Mouse (Mus musculus): ENCODE measurements around the gene Leap2. TPM values are rescaled to one million over a fixed set of nuclear protein-coding genes. Genes with fewer than 3 reads are reported as not detected.

Leap2 gene
- total RNA-seq, 2 experiments from 2014 or later, result not detected

- intact Hi-C loops (cut with DNase I), result no loop called here
- DNase-seq (ENCODE audit: low spot score in 2 of 2), result no peak
Observed at GRCm38 (mm10) chr11:53403638-53404037, 19.3 kb downstream of the Leap2 start.

GRCm38 (mm10) chr11:53393856-53394255 lies 29.1 kb downstream of the Leap2 start:
- intact Hi-C loops (cut with DNase I), result no loop called here

DNA sequence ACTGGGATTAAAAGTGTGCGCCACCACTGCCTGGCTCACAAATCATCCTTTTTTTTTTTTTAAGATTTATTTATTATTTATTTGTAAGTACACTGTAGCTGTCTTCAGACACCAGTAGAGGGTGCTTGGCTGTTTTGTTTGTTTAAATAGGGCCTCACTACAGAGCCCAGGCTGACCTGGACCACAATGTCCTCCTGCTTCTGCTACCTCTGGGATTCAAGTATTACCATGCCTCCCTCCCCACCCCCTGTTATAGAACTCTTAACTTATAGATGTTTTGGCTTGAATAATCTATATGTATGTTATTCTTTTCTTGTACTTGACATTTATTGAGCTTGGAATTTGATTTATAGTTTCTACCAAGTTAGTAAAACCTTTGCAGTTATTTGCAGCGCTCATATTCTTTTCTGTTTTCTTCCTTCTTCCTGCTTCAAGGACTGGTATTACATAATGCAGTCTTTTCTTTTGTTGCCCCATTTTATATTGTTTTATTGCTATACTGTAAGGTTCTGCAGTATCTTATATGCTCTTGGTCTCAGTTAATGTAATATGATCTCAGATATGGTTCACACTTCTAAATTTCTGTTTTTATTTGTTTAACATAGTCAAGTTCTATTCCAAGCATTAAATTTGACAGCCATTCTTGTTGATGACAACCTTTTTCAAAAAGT lies 39.1 kb downstream of the Leap2 start:
- intact Hi-C loops (cut with DNase I), result no loop called here
- no peak for DNase-seq (ENCODE audit: low spot score in 2 of 2)

More at GRCm38 (mm10) chr11:53393856-53394255, 29.1 kb downstream of the Leap2 start:
- DNase-seq (ENCODE audit: low spot score in 2 of 2), result no peak

DNA sequence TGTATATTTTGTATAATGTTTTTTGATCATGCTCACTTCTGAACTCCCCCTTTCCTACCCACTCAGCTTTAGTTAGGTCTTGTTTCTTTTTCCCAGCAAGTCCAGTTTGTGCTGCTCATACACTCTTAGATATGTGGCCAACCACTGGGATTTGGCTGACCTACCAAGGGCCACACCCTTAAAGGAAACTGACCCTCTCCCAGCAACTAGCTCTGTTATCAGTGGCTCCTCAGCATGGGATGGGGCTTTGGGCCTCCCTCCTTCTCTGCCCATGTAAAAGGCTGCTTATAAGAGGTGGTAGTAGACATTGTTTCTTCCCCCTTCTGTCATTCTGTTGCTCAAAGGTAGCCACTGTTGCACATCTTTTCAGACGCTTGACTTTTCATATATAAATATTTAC lies 44.1 kb downstream of the Leap2 start:
- intact Hi-C loops (cut with DNase I), result no loop called here
- no peak for DNase-seq (ENCODE audit: low spot score in 2 of 2)

Small RNA genes lying within 50 kb of the gene (microRNA-seq; reads per million reads assigned to microRNA genes)
- 0 reads per million in 2 experiments for gene Mir6920

Other genes with a start within 250 kb of the Leap2 start
- gene Hspa4, start 122.7 kb downstream of the Leap2 start, total RNA-seq (2021), result 100 to 1,000 TPM; 178 to 182 TPM
- gene Zcchc10, start 98.5 kb downstream of the Leap2 start, total RNA-seq (2021), result 10 to 100 TPM; 13.2 to 15.7 TPM
- 100 to 1,000 TPM; 179 to 194 TPM for gene Aff4, start 72.3 kb downstream of the Leap2 start, total RNA-seq (2021)
- gene Uqcrq, start 7.7 kb upstream of the Leap2 start, total RNA-seq (2021), result 100 to 1,000 TPM; 488 to 504 TPM
- 1 to 10 TPM in 1 of 2 experiments, under 1 TPM in 1; 0.41 to 1.2 TPM for gene Gdf9, start 7.9 kb upstream of the Leap2 start, total RNA-seq (2021)
- gene Gm10447, start 33.9 kb upstream of the Leap2 start, total RNA-seq (2021), result under 1 TPM; 0.32 to 0.34 TPM
- 1 to 10 TPM; 4.0 to 4.5 TPM for gene Shroom1, start 34.0 kb upstream of the Leap2 start, total RNA-seq (2021)
- gene Gm9837, start 47.3 kb upstream of the Leap2 start, total RNA-seq (2021), result not detected
- 1 to 10 TPM; 3.3 TPM for gene Gm9945, start 57.0 kb upstream of the Leap2 start, total RNA-seq (2021)
- gene Sowaha, start 57.1 kb upstream of the Leap2 start, total RNA-seq (2021), result 10 to 100 TPM; 79.1 to 79.3 TPM
- 100 to 1,000 TPM; 299 to 327 TPM for gene Sept8, start 96.1 kb upstream of the Leap2 start, total RNA-seq (2021)
- gene Kif3a, start 144.2 kb upstream of the Leap2 start, total RNA-seq (2021), result 100 to 1,000 TPM; 129 to 130 TPM
- gene Il4, start 195.5 kb upstream of the Leap2 start, total RNA-seq (2021), result not detected
- not detected for gene Il13, start 211.5 kb upstream of the Leap2 start, total RNA-seq (2021)

All from left cerebral cortex, postnatal 25 days (tissue).